Mouse (Mus musculus) layer of hippocampus, adult 8-10 months (tissue): Measurements from ENCODE around the gene Pbdc1. TPM values are rescaled to one million over a fixed set of nuclear protein-coding genes. Genes with fewer than 3 reads are reported as not detected.
"Not testable (repeated sequence)": the region's sequence is repeated elsewhere in the genome, so short reads cannot be mapped to it uniquely, and the experiment has no call there.

Experiments
- DNase-seq, 2 experiments: peaks; one replicate each; pipeline ENCODE4 v3.0.0; 2022; ENCODE audit warnings: low spot score in 2 of 2
- total RNA-seq, 4 experiments: library from RNA; stranded (reverse); gene quantifications; 2 replicates each; pipeline ENCODE4 v1.2.4; 2022

Gene Pbdc1
- 10 to 100 TPM; 18.3 to 20.6 (median 19.2) TPM for total RNA-seq

GRCm38 (mm10) chrX:105079615-105080092 is at the start of gene Pbdc1:
Gene Pbdc1 (plus strand): TSS chrX:105079756.
- DNase-seq: peak; percentile 85 to 93

DNA sequence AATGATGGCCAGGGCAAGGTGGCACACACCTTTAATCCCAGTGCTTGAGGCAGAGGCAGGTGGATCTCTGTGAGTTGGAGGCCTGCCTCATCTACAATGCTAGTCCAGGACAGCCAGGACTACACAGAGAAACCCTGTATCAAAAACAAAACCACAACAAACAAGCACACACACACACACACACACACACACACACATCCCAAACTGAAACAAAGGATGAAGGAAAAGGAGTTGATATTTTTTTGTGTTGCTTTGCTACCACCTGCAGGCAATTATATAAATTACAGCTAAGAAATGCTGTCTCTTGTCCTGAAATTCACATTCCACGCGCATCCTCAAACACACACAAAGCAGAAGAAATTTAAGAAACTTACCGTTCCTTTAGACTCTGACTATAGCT is 41.9 kb upstream of the Pbdc1 start:
- DNase-seq: no peak

- DNase-seq: no peak
These were observed 15.3 kb upstream of the Pbdc1 start for GRCm38 (mm10) chrX:105064294-105064693.

DNA sequence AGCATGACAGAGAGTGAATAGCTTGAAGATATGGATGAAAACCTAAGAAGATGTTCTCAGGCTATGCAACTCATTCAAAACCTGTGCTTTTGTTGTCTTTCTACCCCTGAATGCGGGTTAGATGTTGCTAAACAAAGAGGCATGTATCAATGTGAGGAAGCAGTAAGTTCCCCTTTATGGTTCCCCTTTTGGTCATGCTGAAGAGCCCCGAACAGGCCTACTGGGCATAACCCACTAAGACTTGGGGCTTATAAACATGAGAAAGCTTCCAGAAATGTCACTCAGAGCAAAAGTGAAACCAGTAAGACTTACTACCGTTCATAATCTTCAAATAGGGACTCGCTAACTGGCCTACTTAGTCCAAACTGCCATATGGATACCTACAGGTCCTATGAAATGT is 14.8 kb upstream of the Pbdc1 start:
- DNase-seq: no peak

DNA sequence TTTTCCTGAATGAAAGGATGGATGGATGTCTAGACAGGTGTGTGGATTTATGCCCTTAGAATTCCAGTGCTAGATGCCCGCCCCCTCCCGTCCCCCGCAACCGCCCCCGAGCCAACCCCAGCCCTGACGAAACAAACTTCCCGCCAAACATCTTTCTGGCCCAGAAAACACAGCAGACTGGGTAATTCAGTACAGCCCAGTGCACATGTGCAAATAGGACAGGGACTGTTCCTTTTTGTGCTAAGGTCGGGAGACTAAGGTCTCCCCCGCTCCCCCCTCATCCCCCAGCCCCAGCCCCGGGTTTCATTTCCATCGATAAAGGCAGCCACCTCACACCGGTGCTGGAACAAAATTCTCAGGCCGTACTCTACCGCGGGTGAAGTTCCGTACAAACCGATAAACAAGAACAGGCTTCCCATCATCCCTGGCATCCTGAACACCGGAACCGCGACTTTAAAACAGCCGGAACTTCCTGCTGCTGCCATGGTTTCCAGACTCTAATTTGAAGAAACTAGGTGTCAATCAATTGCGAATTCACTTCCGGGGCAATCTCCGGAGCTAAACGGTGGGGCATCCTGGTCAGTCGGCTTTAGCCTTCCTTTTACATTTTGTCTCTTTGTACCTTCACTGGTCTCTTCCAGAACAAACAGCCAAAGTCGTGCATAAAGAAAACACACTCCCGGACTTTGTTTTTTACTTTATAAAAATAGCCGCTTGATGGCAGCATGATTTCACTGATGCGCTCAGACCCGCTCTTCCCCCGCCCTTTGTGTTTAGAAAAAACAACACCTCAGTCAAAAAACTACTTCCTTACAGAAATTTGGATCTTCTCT is 9.7 kb upstream of the Pbdc1 start:
- DNase-seq: peak; percentile 75 to 92

DNA sequence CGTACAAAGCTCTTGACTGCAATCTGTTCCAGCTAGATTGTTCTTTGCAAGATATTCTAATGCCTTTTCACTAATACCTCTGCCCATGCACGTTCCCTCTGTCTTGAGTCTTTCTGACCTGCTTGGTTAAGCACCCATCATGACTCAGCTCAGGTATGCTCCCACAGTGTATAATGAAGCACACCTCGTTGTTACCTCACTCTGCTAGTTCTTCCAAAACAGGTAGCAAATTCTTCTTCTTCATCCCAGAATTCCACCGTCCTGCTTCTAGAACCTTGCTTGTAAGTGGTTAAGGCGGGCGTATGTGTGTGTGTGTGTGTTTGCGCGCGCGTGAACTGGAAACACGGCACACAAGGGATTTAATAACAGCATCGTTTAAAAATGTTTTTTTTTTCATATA is 405 bp upstream of the Pbdc1 start:
- DNase-seq: no peak

- no peak for DNase-seq
These were observed 540 bp downstream of the Pbdc1 start for GRCm38 (mm10) chrX:105080096-105080495.

DNA sequence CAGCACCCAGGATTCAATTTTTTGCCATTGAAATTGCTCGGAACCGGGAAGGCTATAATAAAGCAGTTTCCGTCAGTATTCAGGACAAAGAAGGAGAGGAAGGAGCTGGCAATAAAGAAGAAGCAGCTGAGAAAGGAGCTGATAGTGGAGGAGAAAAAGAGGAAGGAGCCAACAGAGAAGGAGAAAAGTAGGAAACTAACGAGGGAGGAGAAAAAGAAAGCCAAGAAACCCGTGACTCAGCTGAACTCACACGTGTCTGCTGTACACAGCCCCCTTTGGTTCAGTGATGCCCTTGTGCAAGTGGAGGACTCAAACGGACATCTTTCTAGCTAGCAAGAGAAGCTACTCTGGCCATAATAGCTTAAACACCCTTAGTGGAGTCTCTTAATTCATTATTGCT is 3.5 kb downstream of the Pbdc1 start:
- not testable (repeated sequence) for DNase-seq

GRCm38 (mm10) chrX:105104175-105104574 is 24.6 kb downstream of the Pbdc1 start:
- no peak for DNase-seq

GRCm38 (mm10) chrX:105114994-105115393 is 35.4 kb downstream of the Pbdc1 start:
- DNase-seq: no peak

DNA sequence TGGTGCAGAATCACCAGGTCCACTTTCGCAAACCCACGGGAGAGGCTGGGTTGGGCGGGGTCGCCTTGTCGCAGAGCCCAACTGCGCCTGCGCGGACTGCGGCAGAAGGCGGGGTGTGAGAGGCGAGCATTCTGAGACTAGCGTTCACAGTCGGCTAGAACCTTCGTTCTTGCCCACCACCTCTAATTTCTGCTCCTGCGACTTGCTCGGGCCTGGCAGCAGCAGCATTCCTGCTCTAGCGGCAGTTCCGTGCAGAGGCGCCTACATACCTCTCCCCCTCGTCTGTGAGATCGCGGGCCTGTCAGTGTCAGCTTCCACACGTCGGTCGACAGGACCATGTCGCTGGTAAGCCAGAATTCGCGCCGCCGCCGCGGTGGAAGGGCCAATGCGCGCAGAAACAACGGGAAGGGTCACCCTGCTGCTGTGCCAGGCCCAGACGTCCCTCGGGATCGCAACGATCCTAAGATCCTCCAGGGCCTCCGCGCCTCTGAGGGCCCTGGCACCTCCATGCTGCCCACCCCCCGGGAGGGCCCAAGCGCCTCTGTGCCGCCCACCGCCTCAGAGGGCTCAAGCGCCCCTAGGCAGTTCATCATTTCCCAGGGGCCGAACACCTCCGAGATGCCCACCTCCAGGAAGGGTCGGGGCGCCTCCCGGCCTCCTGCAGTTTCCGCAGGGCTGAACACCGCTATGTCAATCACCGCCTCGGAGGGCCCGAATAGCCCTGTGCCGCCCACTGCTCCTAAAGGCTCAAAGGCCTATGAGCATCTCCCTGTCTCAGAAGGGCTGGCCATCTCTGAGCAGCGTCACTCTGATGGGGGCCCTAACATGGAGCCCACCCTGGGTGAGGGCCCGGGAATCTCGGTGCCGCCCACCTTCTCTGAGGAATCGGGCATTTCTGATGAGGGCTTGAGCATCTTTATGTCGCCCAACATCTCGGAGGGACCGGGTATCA is 41.0 kb downstream of the Pbdc1 start, which contains the start of gene Magee1:
Gene Magee1, plus strand, starts transcription at position 104 of the 952 bp plus-strand sequence.
- peak; percentile 83 for DNase-seq

DNA sequence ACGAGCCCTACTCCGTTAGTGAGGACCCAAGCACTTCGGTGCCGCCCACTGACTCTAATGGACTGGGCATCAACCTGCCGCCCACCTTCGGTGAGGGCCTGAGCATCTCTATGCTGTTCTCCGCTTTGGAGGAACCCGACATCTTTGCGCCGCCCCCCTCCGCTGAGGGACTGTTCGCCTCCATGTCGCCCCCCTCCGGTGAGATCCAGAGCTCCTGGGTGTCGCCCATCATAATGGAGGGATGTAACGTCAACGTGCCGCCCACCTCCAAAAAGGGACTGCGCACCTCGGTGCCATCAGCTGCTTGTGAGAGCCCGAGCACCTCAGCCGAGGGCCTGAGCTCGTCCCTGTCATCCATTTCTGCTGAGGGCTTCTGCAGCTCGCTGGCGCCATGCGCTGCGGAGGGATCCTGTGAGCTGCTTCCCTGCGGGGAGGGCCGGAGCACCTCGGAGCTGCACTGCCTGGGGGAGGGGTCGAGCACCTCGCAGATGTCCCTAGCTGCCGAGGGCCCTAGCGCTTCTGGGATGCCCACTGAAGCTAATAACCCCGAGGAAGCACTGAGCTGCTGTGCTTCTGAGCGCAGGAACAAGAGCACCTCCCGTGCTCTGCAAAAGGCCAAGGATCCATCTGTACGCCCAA is 41.8 kb downstream of the Pbdc1 start:
- peak; percentile 77 to 79 for DNase-seq

- no peak for DNase-seq
These were observed 45.3 kb downstream of the Pbdc1 start for GRCm38 (mm10) chrX:105124903-105125302.

GRCm38 (mm10) chrX:105151872-105152461 is 72.4 kb downstream of the Pbdc1 start:
- no peak for DNase-seq

- DNase-seq: not testable (repeated sequence)
These were observed 85.5 kb downstream of the Pbdc1 start for GRCm38 (mm10) chrX:105165007-105165406.

Other genes with a start within 250 kb of the Pbdc1 start
- gene Magee2, start 222.5 kb upstream of the Pbdc1 start, total RNA-seq: 10 to 100 TPM; 11.4 to 11.8 (median 11.6) TPM
- 100 to 1,000 TPM; 145 to 147 (median 145) TPM for gene Magee1, start 40.6 kb downstream of the Pbdc1 start, total RNA-seq